Mouse (Mus musculus): Measurements from ENCODE around the gene C2cd2l. TPM values are rescaled to one million over a fixed set of nuclear protein-coding genes. Genes with fewer than 3 reads are reported as not detected.
A peak's percentile ranks its signal among the peaks of the same experiment; 100 is the strongest.
"Not testable (repeated sequence)": the region's sequence is repeated elsewhere in the genome, so short reads cannot be mapped to it uniquely, and the experiment has no call there.

Gene C2cd2l
- polyA plus RNA-seq, 1 experiment from 2014 or later: 6.7 TPM

- Histone ChIP-seq H3K9me3 (replicated peaks; ENCODE audit: control insufficient read depth, low read length) (no peaks in the 10 kb centered on the region), H3K4me1 (ENCODE audit: control insufficient read depth, insufficient read depth, low read length) (peaks cover 13% of the 10 kb centered on the region), H3K4me3 (replicated peaks; ENCODE audit: low read length) (peak overlapping the region; percentile 7; the same call in 1 of the 2 replicates), H3K36me3 (ENCODE audit: control insufficient read depth, insufficient read depth, low read length) (peaks cover 14% of the 10 kb centered on the region), H3K4me2 (ENCODE audit: low read depth, low read length) (peak overlapping the region; percentile 48), H3K9ac (ENCODE audit: low read length) (peak overlapping the region; percentile 63), H3K27ac (ENCODE audit: low read length) (peak overlapping the region; percentile 43), H3K27me3 (ENCODE audit: control insufficient read depth, insufficient read depth, low read length) (no peaks in the 10 kb centered on the region)
- WGBS: 16% methylated on average over 27 of the region's 27 CpGs
- ATAC-seq (ENCODE audit: insufficient read depth, low FRiP score): peak; percentile 81
These were observed 8.7 kb downstream of the C2cd2l start for GRCm38 (mm10) chr9:44311136-44312134.

- Histone ChIP-seq H3K4me1 (ENCODE audit: control insufficient read depth, insufficient read depth, low read length) (peaks cover 13% of the 10 kb centered on the region), H3K27me3 (ENCODE audit: control insufficient read depth, insufficient read depth, low read length) (no peaks in the 10 kb centered on the region), H3K27ac (ENCODE audit: low read length) (peak overlapping the region; percentile 43), H3K36me3 (ENCODE audit: control insufficient read depth, insufficient read depth, low read length) (peaks cover 14% of the 10 kb centered on the region), H3K4me3 (replicated peaks; ENCODE audit: low read length) (peak overlapping the region; percentile 7; the same call in 1 of the 2 replicates), H3K4me2 (ENCODE audit: low read depth, low read length) (peak overlapping the region; percentile 48), H3K9me3 (replicated peaks; ENCODE audit: control insufficient read depth, low read length) (no peaks in the 10 kb centered on the region), H3K9ac (ENCODE audit: low read length) (peak overlapping the region; percentile 63)
- no peak for ATAC-seq (ENCODE audit: insufficient read depth, low FRiP score)
- WGBS: 39% methylated on average over 10 of the region's 10 CpGs
These were observed 9.3 kb downstream of the C2cd2l start for GRCm38 (mm10) chr9:44310750-44311135.

GRCm38 (mm10) chr9:44309756-44310155 is 10.3 kb downstream of the C2cd2l start:
- Histone ChIP-seq H3K4me1 (ENCODE audit: control insufficient read depth, insufficient read depth, low read length) (peaks cover 15% of the 10 kb centered on the region), H3K9ac (ENCODE audit: low read length) (no peak overlapping the region), H3K4me3 (replicated peaks; ENCODE audit: low read length) (no peak overlapping the region), H3K4me2 (ENCODE audit: low read depth, low read length) (no peak overlapping the region), H3K36me3 (ENCODE audit: control insufficient read depth, insufficient read depth, low read length) (0 out of 2 replicates have a peak, but pooled peaks cover 7% of the 10 kb centered on the region), H3K27me3 (ENCODE audit: control insufficient read depth, insufficient read depth, low read length) (no peaks in the 10 kb centered on the region), H3K27ac (ENCODE audit: low read length) (no peak overlapping the region), H3K9me3 (replicated peaks; ENCODE audit: control insufficient read depth, low read length) (no peaks in the 10 kb centered on the region)
- 56% methylated on average over 3 of the region's 3 CpGs for WGBS
- no peak for ATAC-seq (ENCODE audit: insufficient read depth, low FRiP score)

GRCm38 (mm10) chr9:44307248-44307647 is 12.8 kb downstream of the C2cd2l start:
- no peak for ATAC-seq (ENCODE audit: insufficient read depth, low FRiP score)
- WGBS: 81% methylated on average over 2 of the region's 2 CpGs

GRCm38 (mm10) chr9:44306532-44306931 is 13.6 kb downstream of the C2cd2l start:
- ATAC-seq (ENCODE audit: insufficient read depth, low FRiP score): no peak
- 91% methylated on average over 6 of the region's 6 CpGs for WGBS
- Histone ChIP-seq H3K4me3 (replicated peaks; ENCODE audit: low read length) (no peak overlapping the region), H3K9me3 (replicated peaks; ENCODE audit: control insufficient read depth, low read length) (no peaks in the 10 kb centered on the region), H3K4me1 (ENCODE audit: control insufficient read depth, insufficient read depth, low read length) (peaks cover 19% of the 10 kb centered on the region), H3K27me3 (ENCODE audit: control insufficient read depth, insufficient read depth, low read length) (no peaks in the 10 kb centered on the region), H3K36me3 (ENCODE audit: control insufficient read depth, insufficient read depth, low read length) (0 out of 2 replicates have a peak, but pooled peaks cover 2% of the 10 kb centered on the region), H3K9ac (ENCODE audit: low read length) (no peak overlapping the region), H3K27ac (ENCODE audit: low read length) (no peak overlapping the region), H3K4me2 (ENCODE audit: low read depth, low read length) (no peak overlapping the region)

More at GRCm38 (mm10) chr9:44307248-44307647, 12.8 kb downstream of the C2cd2l start:
- H3K9ac ChIP-seq (ENCODE audit: low read length): no peak overlapping the region
- no peaks in the 10 kb centered on the region for H3K9me3 ChIP-seq (replicated peaks; ENCODE audit: control insufficient read depth, low read length)
- no peaks in the 10 kb centered on the region for H3K36me3 ChIP-seq (ENCODE audit: control insufficient read depth, insufficient read depth, low read length)
- H3K27ac ChIP-seq (ENCODE audit: low read length): no peak overlapping the region
- no peak overlapping the region for H3K4me2 ChIP-seq (ENCODE audit: low read depth, low read length)
- H3K4me3 ChIP-seq (replicated peaks; ENCODE audit: low read length): no peak overlapping the region
- H3K27me3 ChIP-seq (ENCODE audit: control insufficient read depth, insufficient read depth, low read length): no peaks in the 10 kb centered on the region
- peaks cover 23% of the 10 kb centered on the region for H3K4me1 ChIP-seq (ENCODE audit: control insufficient read depth, insufficient read depth, low read length)

- peak within 1 kb of the TSS; percentile 78 for H3K4me2 ChIP-seq (ENCODE audit: low read depth, low read length)
- peaks cover 10% of the 10 kb centered on the region for H3K4me1 ChIP-seq (ENCODE audit: control insufficient read depth, insufficient read depth, low read length)
- H3K27ac ChIP-seq (ENCODE audit: low read length): peak within 1 kb of the TSS; percentile 76
- H3K9me3 ChIP-seq (replicated peaks; ENCODE audit: control insufficient read depth, low read length): no peaks in the 10 kb centered on the region
- WGBS: under 1% methylated on average over 54 of the region's 54 CpGs
- peak within 1 kb of the TSS; percentile 77 for H3K4me3 ChIP-seq (replicated peaks; ENCODE audit: low read length)
- H3K27me3 ChIP-seq (ENCODE audit: control insufficient read depth, insufficient read depth, low read length): no peaks in the 10 kb centered on the region
- H3K36me3 ChIP-seq (ENCODE audit: control insufficient read depth, insufficient read depth, low read length): peaks cover 9% of the 10 kb centered on the region
- peak within 1 kb of the TSS; percentile 84 for H3K9ac ChIP-seq (ENCODE audit: low read length)
- peak; percentile 99 for ATAC-seq (ENCODE audit: insufficient read depth, low FRiP score)
These were observed 14.5 kb downstream of the C2cd2l start, which contains the start of gene Hinfp for GRCm38 (mm10) chr9:44305466-44306079. Gene Hinfp, minus strand, starts transcription at chr9:44305671.

- not testable (repeated sequence) for ATAC-seq (ENCODE audit: insufficient read depth, low FRiP score); H3K4me2 ChIP-seq (ENCODE audit: low read depth, low read length); H3K4me1 ChIP-seq (ENCODE audit: control insufficient read depth, insufficient read depth, low read length); H3K9ac ChIP-seq (ENCODE audit: low read length); H3K27me3 ChIP-seq (ENCODE audit: control insufficient read depth, insufficient read depth, low read length); H3K27ac ChIP-seq (ENCODE audit: low read length); H3K4me3 ChIP-seq (replicated peaks; ENCODE audit: low read length); H3K9me3 ChIP-seq (replicated peaks; ENCODE audit: control insufficient read depth, low read length)
- WGBS: 96% methylated on average over 3 of the region's 3 CpGs
- H3K36me3 ChIP-seq (ENCODE audit: control insufficient read depth, insufficient read depth, low read length): peaks cover 34% of the 10 kb centered on the region
These were observed 20.1 kb downstream of the C2cd2l start for GRCm38 (mm10) chr9:44300001-44300400.

GRCm38 (mm10) chr9:44292490-44292889 is 27.6 kb downstream of the C2cd2l start:
- ATAC-seq (ENCODE audit: insufficient read depth, low FRiP score): no peak
- 0 out of 2 replicates have a peak, but pooled peaks cover 5% of the 10 kb centered on the region for H3K27me3 ChIP-seq (ENCODE audit: control insufficient read depth, insufficient read depth, low read length)
- H3K9me3 ChIP-seq (replicated peaks; ENCODE audit: control insufficient read depth, low read length): peaks cover 9% of the 10 kb centered on the region; the same call in 1 of the 2 replicates
- H3K27ac ChIP-seq (ENCODE audit: low read length): no peak overlapping the region
- H3K9ac ChIP-seq (ENCODE audit: low read length): no peak overlapping the region
- H3K4me2 ChIP-seq (ENCODE audit: low read depth, low read length): no peak overlapping the region
- no peak overlapping the region for H3K4me3 ChIP-seq (replicated peaks; ENCODE audit: low read length)
- H3K4me1 ChIP-seq (ENCODE audit: control insufficient read depth, insufficient read depth, low read length): peaks cover 14% of the 10 kb centered on the region
- peaks cover 14% of the 10 kb centered on the region for H3K36me3 ChIP-seq (ENCODE audit: control insufficient read depth, insufficient read depth, low read length)
- 75% methylated on average over 3 of the region's 3 CpGs for WGBS

GRCm38 (mm10) chr9:44288959-44289291 is 31.2 kb downstream of the C2cd2l start:
- Histone ChIP-seq H3K4me2 (ENCODE audit: low read depth, low read length) (peak overlapping the region; percentile 93; the same call in 1 of the 2 replicates), H3K27ac (ENCODE audit: low read length) (no peak overlapping the region)

More at GRCm38 (mm10) chr9:44288959-44289291, 31.2 kb downstream of the C2cd2l start:
- peaks cover 9% of the 10 kb centered on the region; the same call in 1 of the 2 replicates for H3K9me3 ChIP-seq (replicated peaks; ENCODE audit: control insufficient read depth, low read length)
- H3K9ac ChIP-seq (ENCODE audit: low read length): no peak overlapping the region
- ATAC-seq (ENCODE audit: insufficient read depth, low FRiP score): no peak
- 12% methylated on average over 11 of the region's 11 CpGs for WGBS
- peaks cover 4% of the 10 kb centered on the region; the same call in 1 of the 2 replicates for H3K36me3 ChIP-seq (ENCODE audit: control insufficient read depth, insufficient read depth, low read length)
- H3K27me3 ChIP-seq (ENCODE audit: control insufficient read depth, insufficient read depth, low read length): 0 out of 2 replicates have a peak, but pooled peaks cover 5% of the 10 kb centered on the region
- peaks cover 23% of the 10 kb centered on the region for H3K4me1 ChIP-seq (ENCODE audit: control insufficient read depth, insufficient read depth, low read length)
- no peak overlapping the region for H3K4me3 ChIP-seq (replicated peaks; ENCODE audit: low read length)

All from stomach, embryonic 16.5 days (tissue).